Mouse (Mus musculus) megakaryocyte, embryonic 14.5 days (primary cell): ENCODE results near the gene Rgs8.

Source experiments
- FLI1 ChIP-seq: IDR thresholded peaks from 2 replicates; pipeline ENCODE4 v1.6.1; 2012; ENCODE audit warnings: low read length, inconsistent platforms, mixed read lengths
- GATA1 ChIP-seq: IDR thresholded peaks from 3 replicates; pipeline ENCODE4 v1.6.1; 2012; ENCODE audit warnings: mixed read lengths, low read length, inconsistent platforms, borderline replicate concordance

- no peak for TF ChIP-seq FLI1
- TF ChIP-seq GATA1: no peak
These were observed 26.3 kb downstream of the Rgs8 start for GRCm38 (mm10) chr1:153679147-153679546.
